Mouse (Mus musculus) stomach, postnatal 0 days (tissue): ENCODE measurements around the gene Kcnc3.

ENCODE experiments used
- CTCF ChIP-seq: IDR thresholded peaks from 2 replicates; pipeline ENCODE4 v1.5.1; 2016; ENCODE audit warnings: antibody characterized with exemption, low read depth, mild to moderate bottlenecking, moderate library complexity
- EP300 ChIP-seq: optimal IDR thresholded peaks from 2 replicates; pipeline ENCODE3; 2016; ENCODE audit warnings: antibody characterized with exemption

DNA sequence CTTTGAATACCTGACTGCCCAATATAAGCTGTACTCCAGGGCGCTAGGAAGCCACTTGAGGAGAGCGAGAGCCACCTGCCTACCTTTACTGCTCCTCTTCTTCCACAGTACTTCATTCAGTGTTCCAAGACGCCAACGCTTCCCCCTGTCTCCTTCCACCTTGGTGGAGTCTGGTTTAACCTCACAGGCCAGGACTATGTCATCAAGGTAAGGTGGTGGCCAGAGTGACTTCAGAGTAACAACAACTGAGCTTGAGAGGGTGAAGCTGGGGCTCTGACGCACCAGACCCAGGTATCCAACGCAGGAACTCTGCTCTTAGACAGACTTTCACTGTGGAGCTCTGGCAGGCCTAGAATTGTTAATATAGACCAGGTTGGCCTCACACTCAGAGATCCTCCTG lies 4.9 kb upstream of the Kcnc3 start:
- no peak for TF ChIP-seq CTCF
- TF ChIP-seq EP300: no peak
